Mouse (Mus musculus): Measurements from ENCODE around the gene 1600014C10Rik.
A peak's percentile ranks its signal among the peaks of the same experiment; 100 is the strongest.

1600014C10Rik gene

GRCm38 (mm10) chr7:38182962-38183687, at the start of gene 1600014C10Rik:
Gene 1600014C10Rik (plus strand): TSS chr7:38183217.
- peak; percentile 95 for DNase-seq

- no peak for DNase-seq
These were observed 48.5 kb upstream of the 1600014C10Rik start for GRCm38 (mm10) chr7:38134471-38134870.

- DNase-seq: no peak
These were observed 42.7 kb upstream of the 1600014C10Rik start for GRCm38 (mm10) chr7:38140324-38140723.

- peak; percentile 92 for DNase-seq
These were observed 41.1 kb upstream of the 1600014C10Rik start for GRCm38 (mm10) chr7:38141747-38142545.

GRCm38 (mm10) chr7:38147477-38147876, 35.5 kb upstream of the 1600014C10Rik start:
- no peak for DNase-seq

GRCm38 (mm10) chr7:38151706-38152312, 31.2 kb upstream of the 1600014C10Rik start:
- DNase-seq: no peak

- no peak for DNase-seq
These were observed 30.4 kb upstream of the 1600014C10Rik start for GRCm38 (mm10) chr7:38152571-38152970.

GRCm38 (mm10) chr7:38155829-38156228, 27.2 kb upstream of the 1600014C10Rik start:
- DNase-seq: no peak

GRCm38 (mm10) chr7:38158764-38159458, 24.1 kb upstream of the 1600014C10Rik start:
- DNase-seq: no peak

- no peak for DNase-seq
These were observed 21.6 kb upstream of the 1600014C10Rik start for GRCm38 (mm10) chr7:38161438-38161837.

GRCm38 (mm10) chr7:38163433-38164050, 19.5 kb upstream of the 1600014C10Rik start:
- no peak for DNase-seq

- no peak for DNase-seq
These were observed 15.9 kb upstream of the 1600014C10Rik start for GRCm38 (mm10) chr7:38166930-38167645.

- no peak for DNase-seq
These were observed 15.3 kb upstream of the 1600014C10Rik start for GRCm38 (mm10) chr7:38167724-38168141.

GRCm38 (mm10) chr7:38173871-38174270, 9.1 kb upstream of the 1600014C10Rik start:
- no peak for DNase-seq

- no peak for DNase-seq
These were observed 8.5 kb upstream of the 1600014C10Rik start for GRCm38 (mm10) chr7:38174321-38175148.

GRCm38 (mm10) chr7:38176056-38176455, 7.0 kb upstream of the 1600014C10Rik start:
- DNase-seq: no peak

- DNase-seq: no peak
These were observed 3.1 kb upstream of the 1600014C10Rik start for GRCm38 (mm10) chr7:38179896-38180295.

GRCm38 (mm10) chr7:38181366-38181765, 1.7 kb upstream of the 1600014C10Rik start:
- no peak for DNase-seq

GRCm38 (mm10) chr7:38182596-38182961, 438 bp upstream of the 1600014C10Rik start:
- DNase-seq: peak; percentile 97

GRCm38 (mm10) chr7:38183709-38184417, 846 bp downstream of the 1600014C10Rik start:
- peak; percentile 99 for DNase-seq

Data from heart, adult 11 months (tissue).